Mouse (Mus musculus): ENCODE results near the gene Psg20. TPM values are rescaled to one million over a fixed set of nuclear protein-coding genes. Genes with fewer than 3 reads are reported as not detected.
"Not testable (repeated sequence)": the region's sequence is repeated elsewhere in the genome, so short reads cannot be mapped to it uniquely, and the experiment has no call there.

Gene Psg20
- not detected in 2 replicates for polyA plus RNA-seq (2012; rRNA removed)

- no peak for DNase-seq (ENCODE audit: extremely low spot score in 1 of 2, low spot score in 1 of 2)
Measured at GRCm38 (mm10) chr7:18686085-18686484, at the start of gene Psg20. Gene Psg20, minus strand, starts transcription at chr7:18686185.

- DNase-seq (ENCODE audit: extremely low spot score in 1 of 2, low spot score in 1 of 2) = no peak
Measured at GRCm38 (mm10) chr7:18734451-18734850, 48.5 kb upstream of the Psg20 start.

GRCm38 (mm10) chr7:18733111-18733510 lies 47.1 kb upstream of the Psg20 start:
- DNase-seq (ENCODE audit: extremely low spot score in 1 of 2, low spot score in 1 of 2) = no peak

GRCm38 (mm10) chr7:18728391-18728790 lies 42.4 kb upstream of the Psg20 start:
- DNase-seq (ENCODE audit: extremely low spot score in 1 of 2, low spot score in 1 of 2) = no peak

- not testable (repeated sequence) for DNase-seq (ENCODE audit: extremely low spot score in 1 of 2, low spot score in 1 of 2)
Measured at GRCm38 (mm10) chr7:18725931-18726330, 39.9 kb upstream of the Psg20 start.

- DNase-seq (ENCODE audit: extremely low spot score in 1 of 2, low spot score in 1 of 2) = no peak
Measured at GRCm38 (mm10) chr7:18724001-18724400, 38.0 kb upstream of the Psg20 start.

GRCm38 (mm10) chr7:18717790-18718189 lies 31.8 kb upstream of the Psg20 start, which contains the start of gene Psg22:
Gene Psg22, plus strand, starts transcription at chr7:18718090.
- no peak for DNase-seq (ENCODE audit: extremely low spot score in 1 of 2, low spot score in 1 of 2)

GRCm38 (mm10) chr7:18715546-18715945 lies 29.6 kb upstream of the Psg20 start:
- no peak for DNase-seq (ENCODE audit: extremely low spot score in 1 of 2, low spot score in 1 of 2)

- no peak for DNase-seq (ENCODE audit: extremely low spot score in 1 of 2, low spot score in 1 of 2)
Measured at GRCm38 (mm10) chr7:18710846-18711245, 24.9 kb upstream of the Psg20 start.

- peak in 1 of 2 experiments; percentile 0 for DNase-seq (ENCODE audit: extremely low spot score in 1 of 2, low spot score in 1 of 2)
Measured at GRCm38 (mm10) chr7:18710331-18710730, 24.3 kb upstream of the Psg20 start.

- no peak for DNase-seq (ENCODE audit: extremely low spot score in 1 of 2, low spot score in 1 of 2)
Measured at GRCm38 (mm10) chr7:18685586-18685985, 399 bp downstream of the Psg20 start.

GRCm38 (mm10) chr7:18679772-18680171 lies 6.2 kb downstream of the Psg20 start:
- peak in 1 of 2 experiments; percentile 50 for DNase-seq (ENCODE audit: extremely low spot score in 1 of 2, low spot score in 1 of 2)

GRCm38 (mm10) chr7:18656625-18657024 lies 29.4 kb downstream of the Psg20 start, which contains the start of gene Psg21:
Gene Psg21, minus strand, starts transcription at chr7:18656725.
- not testable (repeated sequence) for DNase-seq (ENCODE audit: extremely low spot score in 1 of 2, low spot score in 1 of 2)

- not testable (repeated sequence) for DNase-seq (ENCODE audit: extremely low spot score in 1 of 2, low spot score in 1 of 2)
Measured at GRCm38 (mm10) chr7:18626921-18627320, 59.1 kb downstream of the Psg20 start.

Other genes with a start within 250 kb of the Psg20 start
- gene Psg26, start 202.0 kb downstream of the Psg20 start, polyA plus RNA-seq (2012; rRNA removed) = not detected in 2 replicates
- 0.08 and 0.27 TPM in 2 replicates for gene Psg25, start 153.9 kb downstream of the Psg20 start, polyA plus RNA-seq (2012; rRNA removed)
- 0.68 and 2.5 TPM in 2 replicates for gene Psg27, start 118.9 kb downstream of the Psg20 start, polyA plus RNA-seq (2012; rRNA removed)
- 0.12 and 0.71 TPM in 2 replicates for gene Psg23, start 69.7 kb downstream of the Psg20 start, polyA plus RNA-seq (2012; rRNA removed)
- gene Psg21, start 29.5 kb downstream of the Psg20 start, polyA plus RNA-seq (2012; rRNA removed) = 1.4 and 2.6 TPM in 2 replicates
- gene Psg22, start 31.9 kb upstream of the Psg20 start, polyA plus RNA-seq (2012; rRNA removed) = 0.16 and 0.36 TPM in 2 replicates
- gene Psg19, start 112.3 kb upstream of the Psg20 start, polyA plus RNA-seq (2012; rRNA removed) = 0.20 and 0.59 TPM in 2 replicates
- gene Psg17, start 135.4 kb upstream of the Psg20 start, polyA plus RNA-seq (2012; rRNA removed) = 0.18 and 0.38 TPM in 2 replicates
- gene Mill2, start 153.8 kb upstream of the Psg20 start, polyA plus RNA-seq (2012; rRNA removed) = 2.3 and 3.4 TPM in 2 replicates
- gene Pglyrp1, start 185.1 kb upstream of the Psg20 start, polyA plus RNA-seq (2012; rRNA removed) = 17.5 and 20.5 TPM in 2 replicates
- 11.7 and 15.4 TPM in 2 replicates for gene Ccdc61, start 224.2 kb upstream of the Psg20 start, polyA plus RNA-seq (2012; rRNA removed)
- 25.0 and 27.0 TPM in 2 replicates for gene Nova2, start 239.7 kb upstream of the Psg20 start, polyA plus RNA-seq (2012; rRNA removed)

All from frontal cortex, adult 2 months (tissue).